Comparison of ENCODE assay signal across 9 mouse cellular contexts in genomic region chr7:78718191-78718609, GRCm38 (mm10). TPM values are rescaled to one million over a fixed set of nuclear protein-coding genes. Genes with fewer than 3 reads are reported as not detected.
DNase-seq lines count a peak whose midpoint lies in the region; ATAC-seq and TF ChIP-seq lines count a peak whose summit lies in the region.
"Had no signal": no experiment of that assay in that cellular context is flagged by ENCODE, and none has a peak within 500 bp of the region (broad histone marks: within the 10 kb centered on the region; RNA-seq: fewer than 3 reads in every experiment).

No protein-coding gene starts in this region.

- H3K9ac ChIP-seq in lung, postnatal 0 days (replicated peaks; ENCODE audit: low read depth): no peak overlapping the region
- H3K9ac ChIP-seq in intestine, embryonic 15.5 days: no peak overlapping the region
- H3K9ac ChIP-seq in midbrain, embryonic 13.5 days (replicated peaks): no peak overlapping the region
- no peak overlapping the region for H3K9ac ChIP-seq in hindbrain, embryonic 11.5 days (ENCODE audit: low read depth, low read length)
- H3K9ac ChIP-seq: heart, embryonic 15.5 days had no signal

- no peaks in the 10 kb centered on the region for H3K9me3 ChIP-seq in lung, postnatal 0 days (ENCODE audit: low read length)
- H3K9me3 ChIP-seq in intestine, embryonic 15.5 days: no peaks in the 10 kb centered on the region
- no peaks in the 10 kb centered on the region for H3K9me3 ChIP-seq in midbrain, embryonic 13.5 days
- no peaks in the 10 kb centered on the region for H3K9me3 ChIP-seq in hindbrain, embryonic 11.5 days (ENCODE audit: control insufficient read depth, low read length)
- H3K9me3 ChIP-seq: heart, embryonic 15.5 days had no signal

- TF ChIP-seq POLR2A in lung, adult 2 months (IDR thresholded peaks at IDR 0.05; ENCODE audit: borderline replicate concordance, extremely low read depth, low read depth, low read length): no peak

- ATAC-seq in lung, postnatal 0 days: peak; percentile 32; the same call in 1 of the 2 replicates
- peak; percentile 76 for ATAC-seq in intestine, embryonic 15.5 days
- ATAC-seq in midbrain, embryonic 13.5 days: no peak
- no peak for ATAC-seq in hindbrain, embryonic 11.5 days (ENCODE audit: low FRiP score)

- H3K27ac ChIP-seq in lung, postnatal 0 days (ENCODE audit: low read length): no peak overlapping the region
- H3K27ac ChIP-seq in intestine, embryonic 15.5 days: no peak overlapping the region
- H3K27ac ChIP-seq in midbrain, embryonic 13.5 days: no peak overlapping the region
- no peak overlapping the region for H3K27ac ChIP-seq in hindbrain, embryonic 11.5 days (ENCODE audit: low read depth, low read length)
- H3K27ac ChIP-seq: heart, embryonic 15.5 days had no signal

- TF ChIP-seq CTCF in lung, postnatal 0 days (IDR thresholded peaks at IDR 0.05): no peak
- no peak for TF ChIP-seq CTCF in lung, adult 2 months (IDR thresholded peaks at IDR 0.05; ENCODE audit: insufficient read depth, low read length)

- H3K4me3 ChIP-seq in lung, postnatal 0 days (ENCODE audit: low read depth, low read length): no peak overlapping the region
- H3K4me3 ChIP-seq in lung, adult 2 months (replicated peaks; ENCODE audit: extremely low read depth, low read depth, low read length): no peak overlapping the region
- H3K4me3 ChIP-seq in intestine, embryonic 15.5 days (replicated peaks): no peak overlapping the region
- no peak overlapping the region for H3K4me3 ChIP-seq in midbrain, embryonic 13.5 days (replicated peaks)
- H3K4me3 ChIP-seq in hindbrain, embryonic 11.5 days (ENCODE audit: low read depth, low read length): no peak overlapping the region
- H3K4me3 ChIP-seq: heart, embryonic 15.5 days had no signal

- H3K36me3 ChIP-seq in lung, postnatal 0 days (ENCODE audit: insufficient read depth, low read length): no peaks in the 10 kb centered on the region
- no peaks in the 10 kb centered on the region for H3K36me3 ChIP-seq in intestine, embryonic 15.5 days
- H3K36me3 ChIP-seq in midbrain, embryonic 13.5 days: no peaks in the 10 kb centered on the region
- H3K36me3 ChIP-seq in hindbrain, embryonic 11.5 days (ENCODE audit: control insufficient read depth, insufficient read depth, low read length): no peaks in the 10 kb centered on the region
- H3K36me3 ChIP-seq: heart, embryonic 15.5 days had no signal

- H3K4me1 ChIP-seq in lung, postnatal 0 days (ENCODE audit: insufficient read depth, low read depth, low read length): no peaks in the 10 kb centered on the region
- H3K4me1 ChIP-seq in lung, adult 2 months (ENCODE audit: control insufficient read depth, insufficient read depth, low read length): no peaks in the 10 kb centered on the region
- H3K4me1 ChIP-seq in intestine, embryonic 15.5 days (replicated peaks): no peaks in the 10 kb centered on the region; the same call in 1 of the 2 replicates
- no peaks in the 10 kb centered on the region for H3K4me1 ChIP-seq in midbrain, embryonic 13.5 days (replicated peaks)
- H3K4me1 ChIP-seq in hindbrain, embryonic 11.5 days (replicated peaks; ENCODE audit: control insufficient read depth, insufficient read depth, low read length): no peaks in the 10 kb centered on the region
- H3K4me1 ChIP-seq: heart, embryonic 15.5 days had no signal

- H3K27me3 ChIP-seq in lung, postnatal 0 days (replicated peaks; ENCODE audit: insufficient read depth, low read length): no peaks in the 10 kb centered on the region
- no peaks in the 10 kb centered on the region for H3K27me3 ChIP-seq in intestine, embryonic 15.5 days (replicated peaks)
- no peaks in the 10 kb centered on the region for H3K27me3 ChIP-seq in midbrain, embryonic 13.5 days
- H3K27me3 ChIP-seq in hindbrain, embryonic 11.5 days (ENCODE audit: control insufficient read depth, insufficient read depth, low read length): no peaks in the 10 kb centered on the region
- H3K27me3 ChIP-seq: heart, embryonic 15.5 days had no signal

- DNase-seq in lung, postnatal 0 days (ENCODE audit: low spot score): peak; percentile 12
- no peak for DNase-seq in lung, adult 2 months
- DNase-seq in lung, postnatal 14 days: peak; percentile 2
- no peak for DNase-seq in yolk sac, embryonic 10.5 days (ENCODE audit: low spot score)
- no peak for DNase-seq in hindbrain, embryonic 11.5 days (ENCODE audit: low spot score)
- DNase-seq in MN1 (ENCODE audit: low spot score): no peak

- WGBS in lung, postnatal 0 days: 61% methylated on average over 8 of the region's 8 CpGs
- WGBS in lung, adult 2 months: 51% methylated on average over 8 of the region's 8 CpGs
- 39% methylated on average over 8 of the region's 8 CpGs for WGBS in intestine, embryonic 15.5 days
- 90% methylated on average over 8 of the region's 8 CpGs for WGBS in midbrain, embryonic 13.5 days
- 86% methylated on average over 8 of the region's 8 CpGs for WGBS in hindbrain, embryonic 11.5 days

- no peak for TF ChIP-seq EP300 in lung, postnatal 0 days (IDR thresholded peaks at IDR 0.05)

- H3K4me2 ChIP-seq in lung, postnatal 0 days (replicated peaks; ENCODE audit: low read depth, low read length): no peak overlapping the region
- H3K4me2 ChIP-seq in intestine, embryonic 15.5 days (replicated peaks): no peak overlapping the region
- no peak overlapping the region for H3K4me2 ChIP-seq in midbrain, embryonic 13.5 days (replicated peaks)
- no peak overlapping the region for H3K4me2 ChIP-seq in hindbrain, embryonic 11.5 days (replicated peaks; ENCODE audit: low read depth, low read length)
- H3K4me2 ChIP-seq: heart, embryonic 15.5 days had no signal

RNA-seq across cellular contexts. Expression of gene Ntrk3, which starts 19.6 kb away (rescaled TPM):
- 0.83 and 1.3 TPM in 2 replicates for polyA plus RNA-seq in lung, postnatal 0 days (2015; fragmentation: Nextera tagmentation; extraction: Ambion mirVana)
- 4.7 and 6.1 TPM in 2 replicates for polyA plus RNA-seq in lung, adult 2 months (2012; rRNA removed)
- polyA plus RNA-seq in intestine, embryonic 15.5 days (2015; fragmentation: Nextera tagmentation; extraction: Ambion mirVana): 2.3 and 2.9 TPM in 2 replicates
- 15.8 and 18.3 TPM in 2 replicates for polyA plus RNA-seq in midbrain, embryonic 13.5 days (2015; fragmentation: Nextera tagmentation; extraction: Ambion mirVana)
- polyA plus RNA-seq in hindbrain, embryonic 11.5 days (2014; fragmentation: Nextera tagmentation; extraction: Ambion mirVana): 7.9 and 8.0 TPM in 2 replicates

Comparison
In these comparisons a context has a peak if more than half of its experiments do, and no peak if none do; other contexts are left out.
1. DNase-seq: peak in lung, postnatal 0 days (single experiment) and lung, postnatal 14 days (single experiment); none in lung, adult 2 months (single experiment), yolk sac, embryonic 10.5 days (single experiment), hindbrain, embryonic 11.5 days (single experiment) and MN1 (single experiment).
2. ATAC-seq: peak in lung, postnatal 0 days (single experiment) and intestine, embryonic 15.5 days (single experiment); none in midbrain, embryonic 13.5 days (single experiment) and hindbrain, embryonic 11.5 days (single experiment).